Mouse (Mus musculus): ENCODE results near the gene Lin52.

Lin52 gene

GRCm38 (mm10) chr12:84541391-84541958 lies 90.3 kb downstream of the Lin52 start:
- DNase-seq: no peak

- peak; percentile 54 for DNase-seq
These were observed 94.8 kb downstream of the Lin52 start for GRCm38 (mm10) chr12:84546028-84546427.

- no peak for DNase-seq
These were observed 95.4 kb downstream of the Lin52 start for GRCm38 (mm10) chr12:84546577-84547085.

- DNase-seq: no peak
These were observed 97.0 kb downstream of the Lin52 start for GRCm38 (mm10) chr12:84548251-84548650.

GRCm38 (mm10) chr12:84555218-84555617 lies 104.0 kb downstream of the Lin52 start:
- DNase-seq: no peak

- no peak for DNase-seq
These were observed 111.3 kb downstream of the Lin52 start for GRCm38 (mm10) chr12:84562558-84562957.

GRCm38 (mm10) chr12:84567576-84567975 lies 116.4 kb downstream of the Lin52 start:
- no peak for DNase-seq

GRCm38 (mm10) chr12:84569336-84569970 lies 118.2 kb downstream of the Lin52 start, which contains the start of gene Vsx2:
TSS of gene Vsx2 (plus strand) at chr12:84569762.
- no peak for DNase-seq

- no peak for DNase-seq
These were observed 118.9 kb downstream of the Lin52 start for GRCm38 (mm10) chr12:84569976-84570693.

GRCm38 (mm10) chr12:84570694-84571415 lies 119.6 kb downstream of the Lin52 start:
- no peak for DNase-seq

GRCm38 (mm10) chr12:84571466-84572340 lies 120.5 kb downstream of the Lin52 start:
- DNase-seq: no peak

- no peak for DNase-seq
These were observed 121.1 kb downstream of the Lin52 start for GRCm38 (mm10) chr12:84572341-84572720.

- DNase-seq: no peak
These were observed 121.9 kb downstream of the Lin52 start for GRCm38 (mm10) chr12:84573094-84573493.

GRCm38 (mm10) chr12:84577768-84578439 lies 126.7 kb downstream of the Lin52 start:
- no peak for DNase-seq

GRCm38 (mm10) chr12:84578440-84578770 lies 127.2 kb downstream of the Lin52 start:
- no peak for DNase-seq

- no peak for DNase-seq
These were observed 130.1 kb downstream of the Lin52 start for GRCm38 (mm10) chr12:84581285-84581684.

- DNase-seq: peak; percentile 94
These were observed 138.9 kb downstream of the Lin52 start for GRCm38 (mm10) chr12:84589825-84590761.

Measured in cerebellum, adult 11 months (tissue).